Mouse (Mus musculus) neural tube, embryonic 14.5 days (tissue): ENCODE results near the gene Tfeb. TPM values are rescaled to one million over a fixed set of nuclear protein-coding genes. Genes with fewer than 3 reads are reported as not detected.

Source experiments
- ATAC-seq: fragments of 200-750 bp; cut with Nextera tagmentation; 2 replicates; pipeline ENCODE4 v1.8.0; 2017; ENCODE audit warnings: low read depth, mild to moderate bottlenecking, moderate TSS enrichment, moderate library complexity
- H3K27ac ChIP-seq: fragments of 300-500 bp; sonication (generic); 2 replicates; pipeline ENCODE4 v1.5.1; 2014; ENCODE audit warnings: low read depth, mild to moderate bottlenecking, control low read depth, low read length, moderate library complexity, mixed read lengths
- H3K27me3 ChIP-seq: fragments of 300-500 bp; sonication (generic); 2 replicates; pipeline ENCODE4 v1.6.1; 2014; ENCODE audit warnings: low read length; ENCODE audit not compliant: control insufficient read depth, insufficient read depth
- H3K36me3 ChIP-seq: fragments of 300-500 bp; sonication (generic); 2 replicates; pipeline ENCODE4 v1.6.1; 2014; ENCODE audit warnings: low read length, mixed read lengths; ENCODE audit not compliant: control insufficient read depth, insufficient read depth
- H3K4me1 ChIP-seq: fragments of 300-500 bp; sonication (generic); 2 replicates; pipeline ENCODE4 v1.6.1; 2014; ENCODE audit warnings: low read length; ENCODE audit not compliant: control insufficient read depth, insufficient read depth
- H3K4me2 ChIP-seq: fragments of 300-500 bp; sonication (generic); 2 replicates; pipeline ENCODE4 v1.6.1; 2014; ENCODE audit warnings: mild to moderate bottlenecking, low read depth, low read length, control low read depth
- H3K4me3 ChIP-seq: fragments of 300-500 bp; sonication (generic); 2 replicates; pipeline ENCODE4 v1.5.1; 2014; ENCODE audit warnings: low read depth, low read length, control low read depth, mixed read lengths
- H3K9ac ChIP-seq: fragments of 300-500 bp; sonication (generic); replicated peaks from 2 replicates; pipeline ENCODE4 v1.6.1; 2014; ENCODE audit warnings: low read depth, mild to moderate bottlenecking, control low read depth, low read length, mixed read lengths
- H3K9me3 ChIP-seq: fragments of 300-500 bp; sonication (generic); 2 replicates; pipeline ENCODE4 v1.6.1; 2016; ENCODE audit warnings: low read length; ENCODE audit not compliant: control insufficient read depth
- WGBS: fragments of 180-500 bp; shearing (Covaris S2); extraction: QIAGEN DNeasy Blood & Tissue Kit; methylation state at CpG from one replicate; pipeline ENCODE4 v1.1.7; 2014; 5-methylcytosine and 5-hydroxymethylcytosine counted together
- polyA plus RNA-seq: library from polyadenylated mRNA; unstranded; fragments of >200 nt; fragmentation: Nextera tagmentation; extraction: Ambion mirVana; gene quantifications from 2 replicates; pipeline ENCODE4 v1.2.1, GENCODE M21; 2014

Tfeb gene
- polyA plus RNA-seq, 1 experiment from 2014 or later = 1.8 TPM

GRCm38 (mm10) chr17:47757056-47757610 is 20.3 kb downstream of the Tfeb start:
- no peak for ATAC-seq
- no peaks in the 10 kb centered on the region for H3K27me3 ChIP-seq
- no peak overlapping the region for H3K27ac ChIP-seq
- WGBS = 90% methylated on average over 7 of the region's 7 CpGs
- H3K4me1 ChIP-seq = peaks cover under 1% of the 10 kb centered on the region; the same call in 1 of the 2 replicates
- H3K36me3 ChIP-seq = no peaks in the 10 kb centered on the region
- no peak overlapping the region for H3K9ac ChIP-seq
- no peaks in the 10 kb centered on the region for H3K9me3 ChIP-seq
- no peak overlapping the region for H3K4me3 ChIP-seq
- no peak overlapping the region for H3K4me2 ChIP-seq

- no peak overlapping the region for H3K9ac ChIP-seq
- no peak for ATAC-seq
- 77% methylated on average over 15 of the region's 15 CpGs for WGBS
These were observed 23.0 kb downstream of the Tfeb start for GRCm38 (mm10) chr17:47759702-47760410.

GRCm38 (mm10) chr17:47762028-47762427 is 25.2 kb downstream of the Tfeb start:
- no peaks in the 10 kb centered on the region for H3K36me3 ChIP-seq
- peaks cover 5% of the 10 kb centered on the region; the same call in 1 of the 2 replicates for H3K4me1 ChIP-seq
- H3K4me2 ChIP-seq = no peak overlapping the region
- H3K4me3 ChIP-seq = no peak overlapping the region
- 80% methylated on average over 7 of the region's 7 CpGs for WGBS
- no peaks in the 10 kb centered on the region for H3K9me3 ChIP-seq
- no peak for ATAC-seq
- no peak overlapping the region for H3K27ac ChIP-seq
- no peak overlapping the region; the same call in 1 of the 2 replicates for H3K9ac ChIP-seq
- no peaks in the 10 kb centered on the region for H3K27me3 ChIP-seq

More at GRCm38 (mm10) chr17:47759702-47760410, 23.0 kb downstream of the Tfeb start:
- H3K4me1 ChIP-seq = peaks cover 5% of the 10 kb centered on the region; the same call in 1 of the 2 replicates
- no peaks in the 10 kb centered on the region for H3K27me3 ChIP-seq
- no peak overlapping the region for H3K27ac ChIP-seq
- no peaks in the 10 kb centered on the region for H3K9me3 ChIP-seq
- H3K4me3 ChIP-seq = no peak overlapping the region
- no peaks in the 10 kb centered on the region for H3K36me3 ChIP-seq
- H3K4me2 ChIP-seq = no peak overlapping the region

DNA sequence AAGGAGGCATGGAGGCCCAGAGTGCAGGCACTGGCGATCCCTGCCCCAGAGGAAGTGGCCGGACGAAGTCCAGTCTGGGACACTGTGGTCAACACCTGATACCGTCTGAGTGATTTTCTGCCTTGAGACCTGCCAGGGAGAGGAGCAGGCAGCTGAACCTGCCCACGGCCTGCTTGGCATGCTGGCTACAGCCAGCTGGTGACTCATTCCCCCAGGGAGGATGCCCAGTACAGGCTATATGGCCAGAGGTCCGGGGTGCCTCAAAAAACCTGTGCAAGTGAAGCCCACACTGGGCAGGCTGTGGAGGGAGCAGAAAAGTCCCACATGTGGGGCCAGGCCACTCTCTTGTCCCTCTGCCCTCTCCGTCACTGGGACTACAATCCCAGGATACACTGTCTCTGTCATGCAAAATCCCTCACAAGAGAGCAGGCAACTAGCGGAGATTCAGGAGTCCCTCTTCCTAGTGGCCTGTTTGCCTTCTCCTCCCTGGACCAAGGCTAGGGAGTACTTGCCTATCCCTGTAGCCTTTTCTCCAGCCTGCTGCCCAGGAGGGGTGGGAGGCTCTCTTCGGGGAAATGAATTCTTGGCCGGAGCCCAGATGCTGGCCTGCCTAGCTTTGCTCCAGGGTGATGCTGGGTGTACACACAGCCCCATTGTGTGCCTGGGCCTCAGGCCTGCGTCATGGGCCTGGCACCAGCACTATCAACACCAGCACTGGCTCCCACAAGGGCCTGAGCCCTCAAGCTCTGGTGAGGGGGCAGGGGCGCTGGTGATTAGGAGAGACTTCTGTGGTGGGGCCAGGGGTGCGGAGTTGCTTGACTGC is 25.9 kb downstream of the Tfeb start:
- Histone ChIP-seq H3K9me3 (no peaks in the 10 kb centered on the region), H3K9ac (peak overlapping the region; percentile 8; the same call in 1 of the 2 replicates), H3K4me2 (no peak overlapping the region)

DNA sequence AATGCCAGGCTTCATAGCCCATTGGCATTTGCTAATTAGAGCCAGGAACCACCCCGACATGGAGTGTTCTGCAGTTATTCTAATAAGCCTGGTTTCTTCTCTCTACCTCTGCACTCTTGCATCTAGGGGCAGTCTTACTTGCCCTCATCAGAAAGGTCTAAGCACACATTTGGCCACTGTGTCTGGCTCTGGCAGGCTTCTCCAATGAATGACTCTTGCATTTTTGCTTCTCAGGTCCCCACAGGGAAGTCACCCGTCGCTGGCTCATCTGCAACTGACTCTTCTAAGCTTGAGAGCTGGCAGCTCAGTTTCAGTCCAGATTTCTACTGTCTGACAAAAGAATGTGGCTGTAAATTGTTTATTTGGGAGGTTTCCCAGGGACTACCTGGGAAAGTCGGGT is 29.2 kb downstream of the Tfeb start:
- H3K9me3 ChIP-seq = no peaks in the 10 kb centered on the region
- no peak for ATAC-seq
- H3K4me3 ChIP-seq = no peak overlapping the region
- no peak overlapping the region for H3K27ac ChIP-seq
- no peaks in the 10 kb centered on the region for H3K36me3 ChIP-seq
- H3K9ac ChIP-seq = no peak overlapping the region
- H3K4me1 ChIP-seq = peaks cover 5% of the 10 kb centered on the region; the same call in 1 of the 2 replicates
- WGBS = 86% methylated on average over 4 of the region's 4 CpGs
- H3K27me3 ChIP-seq = no peaks in the 10 kb centered on the region
- H3K4me2 ChIP-seq = no peak overlapping the region

More for the DNA sequence above, 25.9 kb downstream of the Tfeb start:
- Histone ChIP-seq H3K36me3 (no peaks in the 10 kb centered on the region), H3K27me3 (no peaks in the 10 kb centered on the region), H3K27ac (peak overlapping the region; percentile 61; the same call in 1 of the 2 replicates), H3K4me1 (peaks cover 5% of the 10 kb centered on the region; the same call in 1 of the 2 replicates), H3K4me3 (no peak overlapping the region)
- peak; percentile 86; the same call in 1 of the 2 replicates for ATAC-seq
- 64% methylated on average over 13 of the region's 13 CpGs for WGBS

- H3K4me1 ChIP-seq = peaks cover 5% of the 10 kb centered on the region; the same call in 1 of the 2 replicates
- H3K27ac ChIP-seq = no peak overlapping the region
- 94% methylated on average over 6 of the region's 6 CpGs for WGBS
- H3K27me3 ChIP-seq = no peaks in the 10 kb centered on the region
- no peak for ATAC-seq
- no peak overlapping the region for H3K9ac ChIP-seq
- H3K4me2 ChIP-seq = no peak overlapping the region
- H3K4me3 ChIP-seq = no peak overlapping the region
- no peaks in the 10 kb centered on the region for H3K9me3 ChIP-seq
- H3K36me3 ChIP-seq = no peaks in the 10 kb centered on the region
These were observed 29.7 kb downstream of the Tfeb start for GRCm38 (mm10) chr17:47766407-47767043.

GRCm38 (mm10) chr17:47767081-47767455 is 30.2 kb downstream of the Tfeb start:
- no peak overlapping the region for H3K4me3 ChIP-seq
- H3K4me1 ChIP-seq = peaks cover 5% of the 10 kb centered on the region; the same call in 1 of the 2 replicates
- 76% methylated on average over 2 of the region's 2 CpGs for WGBS

GRCm38 (mm10) chr17:47767456-47768141 is 30.8 kb downstream of the Tfeb start:
- ATAC-seq = no peak
- H3K9me3 ChIP-seq = no peaks in the 10 kb centered on the region
- H3K4me1 ChIP-seq = peaks cover under 1% of the 10 kb centered on the region; the same call in 1 of the 2 replicates
- H3K36me3 ChIP-seq = no peaks in the 10 kb centered on the region
- H3K4me2 ChIP-seq = no peak overlapping the region
- H3K4me3 ChIP-seq = no peak overlapping the region
- no peak overlapping the region for H3K27ac ChIP-seq
- H3K9ac ChIP-seq = no peak overlapping the region
- WGBS = 47% methylated on average over 16 of the region's 17 CpGs
- H3K27me3 ChIP-seq = no peaks in the 10 kb centered on the region

More at GRCm38 (mm10) chr17:47767081-47767455, 30.2 kb downstream of the Tfeb start:
- ATAC-seq = no peak
- Histone ChIP-seq H3K27me3 (no peaks in the 10 kb centered on the region), H3K9ac (no peak overlapping the region), H3K27ac (no peak overlapping the region), H3K9me3 (no peaks in the 10 kb centered on the region), H3K36me3 (no peaks in the 10 kb centered on the region), H3K4me2 (no peak overlapping the region)
